Mouse (Mus musculus) neural tube, embryonic 11.5 days (tissue): ENCODE measurements at regions not wholly inside any gene's neighbourhood (a gene's known extent, or its start where the extent isn't known, plus 50 kb on each side); places are given as distances from the start of the nearest gene placed in this dataset.
A peak's percentile ranks its signal among the peaks of the same experiment; 100 is the strongest.

Source experiments
- ATAC-seq: fragments of 200-750 bp; cut with Nextera tagmentation; 2 replicates; pipeline ENCODE4 v1.8.0; 2017; ENCODE audit warnings: moderate number of reproducible peaks, mild to moderate bottlenecking, moderate TSS enrichment, moderate library complexity; ENCODE audit not compliant: insufficient read depth, low FRiP score, low TSS enrichment
- DNase-seq: peaks from one replicate; pipeline ENCODE4 v3.0.0-alpha.2; 2015; ENCODE audit warnings: low spot score
- H3K27ac ChIP-seq: fragments of 300-500 bp; sonication (generic); 2 replicates; pipeline ENCODE4 v1.5.1; 2014; ENCODE audit warnings: low read depth, mild to moderate bottlenecking, low read length
- H3K27me3 ChIP-seq: fragments of 300-500 bp; sonication (generic); 2 replicates; pipeline ENCODE4 v1.6.1; 2014; ENCODE audit warnings: mild to moderate bottlenecking, low read length, mixed read lengths; ENCODE audit not compliant: control insufficient read depth, insufficient read depth
- H3K36me3 ChIP-seq: fragments of 300-500 bp; sonication (generic); 2 replicates; pipeline ENCODE4 v1.6.1; 2014; ENCODE audit warnings: mild to moderate bottlenecking, low read length, moderate library complexity, mixed read lengths; ENCODE audit not compliant: control insufficient read depth, insufficient read depth
- H3K4me1 ChIP-seq: fragments of 300-500 bp; sonication (generic); 2 replicates; pipeline ENCODE4 v1.6.1; 2014; ENCODE audit warnings: low read length, mixed read lengths; ENCODE audit not compliant: control insufficient read depth, insufficient read depth
- H3K4me2 ChIP-seq: fragments of 300-500 bp; sonication (generic); 2 replicates; pipeline ENCODE4 v1.6.1; 2014; ENCODE audit warnings: low read depth, mild to moderate bottlenecking, moderate library complexity
- H3K4me3 ChIP-seq: fragments of 300-500 bp; sonication (generic); 2 replicates; pipeline ENCODE4 v1.5.1; 2014; ENCODE audit warnings: low read depth, low read length
- H3K9ac ChIP-seq: fragments of 300-500 bp; sonication (generic); 2 replicates; pipeline ENCODE4 v1.6.1; 2014; ENCODE audit warnings: mild to moderate bottlenecking, low read length
- H3K9me3 ChIP-seq: fragments of 300-500 bp; sonication (generic); 2 replicates; pipeline ENCODE4 v1.6.1; 2016; ENCODE audit warnings: low read length; ENCODE audit not compliant: control insufficient read depth
- WGBS: fragments of 180-500 bp; shearing (Covaris S2); extraction: QIAGEN DNeasy Blood & Tissue Kit; methylation state at CpG from one replicate; pipeline ENCODE4 v1.1.7; 2014; 5-methylcytosine and 5-hydroxymethylcytosine counted together

- ATAC-seq (no peak), DNase-seq (peak; percentile 42)
- 69% methylated on average over 8 of the region's 8 CpGs for WGBS
Observed at GRCm38 (mm10) chr15:86689694-86690093, 475.4 kb downstream of the Tbc1d22a start.

GRCm38 (mm10) chr15:86696806-86697205, 482.5 kb downstream of the Tbc1d22a start:
- no peaks in the 10 kb centered on the region for H3K9me3 ChIP-seq
- WGBS = 79% methylated on average over 4 of the region's 4 CpGs
- no peak for ATAC-seq
- no peaks in the 10 kb centered on the region for H3K27me3 ChIP-seq
- H3K4me1 ChIP-seq = no peaks in the 10 kb centered on the region
- H3K36me3 ChIP-seq = no peaks in the 10 kb centered on the region
- no peak for DNase-seq
- H3K4me2 ChIP-seq = no peak overlapping the region
- H3K4me3 ChIP-seq = no peak overlapping the region
- no peak overlapping the region for H3K27ac ChIP-seq
- H3K9ac ChIP-seq = no peak overlapping the region

More at GRCm38 (mm10) chr15:86689694-86690093, 475.4 kb downstream of the Tbc1d22a start:
- H3K4me2 ChIP-seq = no peak overlapping the region
- H3K36me3 ChIP-seq = no peaks in the 10 kb centered on the region
- no peaks in the 10 kb centered on the region for H3K27me3 ChIP-seq
- H3K9me3 ChIP-seq = no peaks in the 10 kb centered on the region
- H3K4me1 ChIP-seq = no peaks in the 10 kb centered on the region
- no peak overlapping the region for H3K27ac ChIP-seq
- no peak overlapping the region for H3K9ac ChIP-seq
- no peak overlapping the region for H3K4me3 ChIP-seq

GRCm38 (mm10) chr15:86710429-86710828, 496.2 kb downstream of the Tbc1d22a start:
- DNase-seq (no peak), ATAC-seq (no peak)
- H3K36me3 ChIP-seq = no peaks in the 10 kb centered on the region
- 79% methylated on average over 2 of the region's 2 CpGs for WGBS
- no peak overlapping the region for H3K27ac ChIP-seq
- H3K9ac ChIP-seq = no peak overlapping the region
- no peaks in the 10 kb centered on the region for H3K27me3 ChIP-seq
- no peaks in the 10 kb centered on the region for H3K9me3 ChIP-seq
- no peaks in the 10 kb centered on the region for H3K4me1 ChIP-seq
- H3K4me2 ChIP-seq = no peak overlapping the region
- H3K4me3 ChIP-seq = no peak overlapping the region

GRCm38 (mm10) chr15:86718376-86718775, 504.1 kb downstream of the Tbc1d22a start:
- no peak overlapping the region for H3K9ac ChIP-seq

GRCm38 (mm10) chr15:86719088-86719487, 504.8 kb downstream of the Tbc1d22a start:
- Histone ChIP-seq H3K36me3 (no peaks in the 10 kb centered on the region), H3K27me3 (no peaks in the 10 kb centered on the region), H3K4me2 (no peak overlapping the region), H3K27ac (no peak overlapping the region), H3K9ac (no peak overlapping the region), H3K4me1 (no peaks in the 10 kb centered on the region), H3K4me3 (no peak overlapping the region), H3K9me3 (no peaks in the 10 kb centered on the region; the same call in 1 of the 2 replicates)
- 87% methylated on average over 12 of the region's 12 CpGs for WGBS
- DNase-seq (no peak), ATAC-seq (no peak)

More at GRCm38 (mm10) chr15:86718376-86718775, 504.1 kb downstream of the Tbc1d22a start:
- Histone ChIP-seq H3K36me3 (no peaks in the 10 kb centered on the region), H3K27me3 (no peaks in the 10 kb centered on the region), H3K9me3 (no peaks in the 10 kb centered on the region; the same call in 1 of the 2 replicates), H3K4me2 (no peak overlapping the region), H3K27ac (no peak overlapping the region), H3K4me1 (no peaks in the 10 kb centered on the region), H3K4me3 (no peak overlapping the region)
- WGBS = 56% methylated on average over 9 of the region's 9 CpGs
- DNase-seq (no peak), ATAC-seq (no peak)

GRCm38 (mm10) chr15:86721131-86721530, 506.9 kb downstream of the Tbc1d22a start:
- Histone ChIP-seq H3K36me3 (no peaks in the 10 kb centered on the region), H3K9me3 (no peaks in the 10 kb centered on the region; the same call in 1 of the 2 replicates), H3K4me2 (no peak overlapping the region), H3K4me3 (no peak overlapping the region), H3K27me3 (no peaks in the 10 kb centered on the region), H3K9ac (no peak overlapping the region), H3K27ac (no peak overlapping the region), H3K4me1 (no peaks in the 10 kb centered on the region)
- WGBS = 83% methylated on average over 5 of the region's 5 CpGs
- ATAC-seq = no peak
- DNase-seq = no peak

GRCm38 (mm10) chr15:86737945-86738344, 523.7 kb downstream of the Tbc1d22a start:
- H3K4me3 ChIP-seq = no peak overlapping the region
- DNase-seq = no peak

GRCm38 (mm10) chr15:86738356-86738755, 524.1 kb downstream of the Tbc1d22a start:
- no peak for DNase-seq
- no peak for ATAC-seq
- no peaks in the 10 kb centered on the region for H3K27me3 ChIP-seq
- no peak overlapping the region for H3K4me2 ChIP-seq
- 83% methylated on average over 5 of the region's 5 CpGs for WGBS
- H3K9me3 ChIP-seq = no peaks in the 10 kb centered on the region
- no peaks in the 10 kb centered on the region for H3K36me3 ChIP-seq
- H3K27ac ChIP-seq = no peak overlapping the region
- H3K9ac ChIP-seq = no peak overlapping the region
- H3K4me3 ChIP-seq = no peak overlapping the region
- H3K4me1 ChIP-seq = no peaks in the 10 kb centered on the region

More at GRCm38 (mm10) chr15:86737945-86738344, 523.7 kb downstream of the Tbc1d22a start:
- Histone ChIP-seq H3K9me3 (no peaks in the 10 kb centered on the region), H3K4me2 (no peak overlapping the region), H3K9ac (no peak overlapping the region; the same call in 1 of the 2 replicates), H3K4me1 (no peaks in the 10 kb centered on the region), H3K36me3 (no peaks in the 10 kb centered on the region), H3K27ac (no peak overlapping the region), H3K27me3 (no peaks in the 10 kb centered on the region)
- ATAC-seq = no peak

GRCm38 (mm10) chr15:86738776-86739175, 524.5 kb downstream of the Tbc1d22a start:
- H3K4me3 ChIP-seq = no peak overlapping the region
- 90% methylated on average over 5 of the region's 5 CpGs for WGBS
- no peak overlapping the region for H3K4me2 ChIP-seq
- no peaks in the 10 kb centered on the region for H3K9me3 ChIP-seq
- no peak for DNase-seq
- no peak overlapping the region for H3K27ac ChIP-seq
- H3K9ac ChIP-seq = no peak overlapping the region
- no peak for ATAC-seq
- H3K4me1 ChIP-seq = no peaks in the 10 kb centered on the region
- no peaks in the 10 kb centered on the region for H3K36me3 ChIP-seq
- H3K27me3 ChIP-seq = no peaks in the 10 kb centered on the region
